Mouse (Mus musculus): ENCODE results near the gene Elmo1. TPM values are rescaled to one million over a fixed set of nuclear protein-coding genes. Genes with fewer than 3 reads are reported as not detected.

Gene Elmo1
- polyA plus RNA-seq, 1 experiment from 2014 or later: 10.6 TPM

GRCm38 (mm10) chr13:20349754-20350153, 259.4 kb downstream of the Elmo1 start:
- H3K27me3 ChIP-seq (replicated peaks; ENCODE audit: control insufficient read depth, insufficient read depth, low read length): no peaks in the 10 kb centered on the region
- H3K36me3 ChIP-seq (ENCODE audit: control insufficient read depth, insufficient read depth, low read length): no peaks in the 10 kb centered on the region
- H3K4me2 ChIP-seq: no peak overlapping the region
- 76% methylated on average over 1 of the region's 1 CpGs for WGBS
- no peak overlapping the region for H3K27ac ChIP-seq (ENCODE audit: low read depth, low read length)
- DNase-seq (ENCODE audit: low spot score) (no peak), ATAC-seq (replicated peaks; ENCODE audit: low FRiP score) (no peak)
- no peak overlapping the region for H3K9ac ChIP-seq (ENCODE audit: low read depth, low read length)
- H3K4me1 ChIP-seq (replicated peaks; ENCODE audit: control insufficient read depth, insufficient read depth, low read length): no peaks in the 10 kb centered on the region
- H3K9me3 ChIP-seq (ENCODE audit: control insufficient read depth, low read length): no peaks in the 10 kb centered on the region
- H3K4me3 ChIP-seq (ENCODE audit: low read depth, low read length): no peak overlapping the region

- no peak overlapping the region for H3K9ac ChIP-seq (ENCODE audit: low read depth, low read length)
- no peaks in the 10 kb centered on the region for H3K27me3 ChIP-seq (replicated peaks; ENCODE audit: control insufficient read depth, insufficient read depth, low read length)
- H3K27ac ChIP-seq (ENCODE audit: low read depth, low read length): no peak overlapping the region
- no peak for ATAC-seq (replicated peaks; ENCODE audit: low FRiP score)
- DNase-seq (ENCODE audit: low spot score): no peak
- H3K4me2 ChIP-seq: no peak overlapping the region
- 91% methylated on average over 2 of the region's 2 CpGs for WGBS
- H3K36me3 ChIP-seq (ENCODE audit: control insufficient read depth, insufficient read depth, low read length): no peaks in the 10 kb centered on the region
- no peaks in the 10 kb centered on the region for H3K9me3 ChIP-seq (ENCODE audit: control insufficient read depth, low read length)
- H3K4me3 ChIP-seq (ENCODE audit: low read depth, low read length): no peak overlapping the region
- no peaks in the 10 kb centered on the region for H3K4me1 ChIP-seq (replicated peaks; ENCODE audit: control insufficient read depth, insufficient read depth, low read length)
These were observed 262.2 kb downstream of the Elmo1 start for GRCm38 (mm10) chr13:20352631-20353030.

GRCm38 (mm10) chr13:20353862-20354603, 263.6 kb downstream of the Elmo1 start:
- DNase-seq (ENCODE audit: low spot score): no peak
- 66% methylated on average over 10 of the region's 10 CpGs for WGBS
- no peak overlapping the region for H3K27ac ChIP-seq (ENCODE audit: low read depth, low read length)

GRCm38 (mm10) chr13:20354604-20354999, 264.2 kb downstream of the Elmo1 start:
- H3K9me3 ChIP-seq (ENCODE audit: control insufficient read depth, low read length): no peaks in the 10 kb centered on the region
- ATAC-seq (replicated peaks; ENCODE audit: low FRiP score) (no peak), DNase-seq (ENCODE audit: low spot score) (no peak)
- H3K27ac ChIP-seq (ENCODE audit: low read depth, low read length): no peak overlapping the region
- no peaks in the 10 kb centered on the region for H3K36me3 ChIP-seq (ENCODE audit: control insufficient read depth, insufficient read depth, low read length)
- no peak overlapping the region for H3K4me3 ChIP-seq (ENCODE audit: low read depth, low read length)
- no peak overlapping the region for H3K9ac ChIP-seq (ENCODE audit: low read depth, low read length)
- 77% methylated on average over 5 of the region's 5 CpGs for WGBS
- no peaks in the 10 kb centered on the region for H3K27me3 ChIP-seq (replicated peaks; ENCODE audit: control insufficient read depth, insufficient read depth, low read length)
- no peak overlapping the region for H3K4me2 ChIP-seq
- no peaks in the 10 kb centered on the region for H3K4me1 ChIP-seq (replicated peaks; ENCODE audit: control insufficient read depth, insufficient read depth, low read length)

More at GRCm38 (mm10) chr13:20353862-20354603, 263.6 kb downstream of the Elmo1 start:
- Histone ChIP-seq H3K4me1 (replicated peaks; ENCODE audit: control insufficient read depth, insufficient read depth, low read length) (no peaks in the 10 kb centered on the region), H3K36me3 (ENCODE audit: control insufficient read depth, insufficient read depth, low read length) (no peaks in the 10 kb centered on the region), H3K4me2 (no peak overlapping the region), H3K4me3 (ENCODE audit: low read depth, low read length) (no peak overlapping the region), H3K9ac (ENCODE audit: low read depth, low read length) (no peak overlapping the region), H3K9me3 (ENCODE audit: control insufficient read depth, low read length) (no peaks in the 10 kb centered on the region), H3K27me3 (replicated peaks; ENCODE audit: control insufficient read depth, insufficient read depth, low read length) (no peaks in the 10 kb centered on the region)
- ATAC-seq (replicated peaks; ENCODE audit: low FRiP score): no peak

- DNase-seq (ENCODE audit: low spot score) (no peak), ATAC-seq (replicated peaks; ENCODE audit: low FRiP score) (no peak)
- no peaks in the 10 kb centered on the region for H3K36me3 ChIP-seq (ENCODE audit: control insufficient read depth, insufficient read depth, low read length)
- no peak overlapping the region for H3K4me2 ChIP-seq
- H3K9me3 ChIP-seq (ENCODE audit: control insufficient read depth, low read length): peaks cover 2% of the 10 kb centered on the region; the same call in 1 of the 2 replicates
- H3K9ac ChIP-seq (ENCODE audit: low read depth, low read length): no peak overlapping the region
- H3K27ac ChIP-seq (ENCODE audit: low read depth, low read length): no peak overlapping the region
- H3K4me1 ChIP-seq (replicated peaks; ENCODE audit: control insufficient read depth, insufficient read depth, low read length): no peaks in the 10 kb centered on the region
- 47% methylated on average over 2 of the region's 2 CpGs for WGBS
- no peak overlapping the region for H3K4me3 ChIP-seq (ENCODE audit: low read depth, low read length)
- no peaks in the 10 kb centered on the region for H3K27me3 ChIP-seq (replicated peaks; ENCODE audit: control insufficient read depth, insufficient read depth, low read length)
These were observed 272.1 kb downstream of the Elmo1 start for GRCm38 (mm10) chr13:20362541-20362940.

- Histone ChIP-seq H3K4me2 (no peak overlapping the region), H3K36me3 (ENCODE audit: control insufficient read depth, insufficient read depth, low read length) (no peaks in the 10 kb centered on the region), H3K4me1 (replicated peaks; ENCODE audit: control insufficient read depth, insufficient read depth, low read length) (no peaks in the 10 kb centered on the region), H3K9me3 (ENCODE audit: control insufficient read depth, low read length) (no peaks in the 10 kb centered on the region), H3K27me3 (replicated peaks; ENCODE audit: control insufficient read depth, insufficient read depth, low read length) (no peaks in the 10 kb centered on the region), H3K4me3 (ENCODE audit: low read depth, low read length) (no peak overlapping the region), H3K27ac (ENCODE audit: low read depth, low read length) (no peak overlapping the region), H3K9ac (ENCODE audit: low read depth, low read length) (no peak overlapping the region)
- DNase-seq (ENCODE audit: low spot score) (no peak), ATAC-seq (replicated peaks; ENCODE audit: low FRiP score) (no peak)
- 58% methylated on average over 7 of the region's 7 CpGs for WGBS
These were observed 275.6 kb downstream of the Elmo1 start for GRCm38 (mm10) chr13:20365828-20366593.

GRCm38 (mm10) chr13:20370036-20370802, 279.8 kb downstream of the Elmo1 start:
- DNase-seq (ENCODE audit: low spot score): no peak
- H3K36me3 ChIP-seq (ENCODE audit: control insufficient read depth, insufficient read depth, low read length): no peaks in the 10 kb centered on the region
- no peak overlapping the region for H3K27ac ChIP-seq (ENCODE audit: low read depth, low read length)
- H3K4me1 ChIP-seq (replicated peaks; ENCODE audit: control insufficient read depth, insufficient read depth, low read length): no peaks in the 10 kb centered on the region
- H3K4me3 ChIP-seq (ENCODE audit: low read depth, low read length): no peak overlapping the region
- no peak for ATAC-seq (replicated peaks; ENCODE audit: low FRiP score)
- no peak overlapping the region for H3K9ac ChIP-seq (ENCODE audit: low read depth, low read length)
- H3K9me3 ChIP-seq (ENCODE audit: control insufficient read depth, low read length): no peaks in the 10 kb centered on the region
- H3K4me2 ChIP-seq: no peak overlapping the region
- no peaks in the 10 kb centered on the region for H3K27me3 ChIP-seq (replicated peaks; ENCODE audit: control insufficient read depth, insufficient read depth, low read length)
- 90% methylated on average over 5 of the region's 5 CpGs for WGBS

GRCm38 (mm10) chr13:20371501-20371900, 281.1 kb downstream of the Elmo1 start:
- Histone ChIP-seq H3K4me1 (replicated peaks; ENCODE audit: control insufficient read depth, insufficient read depth, low read length) (no peaks in the 10 kb centered on the region), H3K9ac (ENCODE audit: low read depth, low read length) (no peak overlapping the region), H3K4me2 (no peak overlapping the region), H3K27me3 (replicated peaks; ENCODE audit: control insufficient read depth, insufficient read depth, low read length) (no peaks in the 10 kb centered on the region), H3K27ac (ENCODE audit: low read depth, low read length) (no peak overlapping the region), H3K36me3 (ENCODE audit: control insufficient read depth, insufficient read depth, low read length) (no peaks in the 10 kb centered on the region), H3K4me3 (ENCODE audit: low read depth, low read length) (no peak overlapping the region), H3K9me3 (ENCODE audit: control insufficient read depth, low read length) (no peaks in the 10 kb centered on the region)
- DNase-seq (ENCODE audit: low spot score) (no peak), ATAC-seq (replicated peaks; ENCODE audit: low FRiP score) (no peak)
- WGBS: 84% methylated on average over 6 of the region's 6 CpGs
